Mouse (Mus musculus): ENCODE measurements around the gene Tk2.

GRCm38 (mm10) chr8:104242038-104242644 lies 6.2 kb downstream of the Tk2 start:
- TF ChIP-seq EP300 (IDR thresholded peaks at IDR 0.05) = no peak
- TF ChIP-seq CTCF (IDR thresholded peaks at IDR 0.05) = no peak
